Mouse (Mus musculus) frontal cortex, adult 2 months (tissue): Measurements from ENCODE around the gene Atcay. TPM values are rescaled to one million over a fixed set of nuclear protein-coding genes. Genes with fewer than 3 reads are reported as not detected.
"Not testable (repeated sequence)": the region's sequence is repeated elsewhere in the genome, so short reads cannot be mapped to it uniquely, and the experiment has no call there.

Experiments used
- DNase-seq, 2 experiments: peaks; one replicate each; pipeline ENCODE4 v3.0.0; 2022; ENCODE audit warnings: low spot score in 1 of 2; ENCODE audit errors: extremely low spot score in 1 of 2
- polyA plus RNA-seq: library from polyadenylated mRNA; depleted of rRNA; stranded (reverse); fragments of >200 nt; gene quantifications from 2 replicates; pipeline ENCODE4 v1.2.3, GENCODE M21; 2012

The Atcay gene
- polyA plus RNA-seq, 1 experiment: 168 TPM

GRCm38 (mm10) chr10:81182336-81183333, 48.0 kb downstream of the Atcay start, which contains the start of gene Dapk3:
TSS of gene Dapk3 (plus strand) at chr10:81183005.
- peak; percentile 99 for DNase-seq

GRCm38 (mm10) chr10:81181860-81182259, 48.8 kb downstream of the Atcay start:
- DNase-seq: not testable (repeated sequence)

GRCm38 (mm10) chr10:81180946-81181345, 49.7 kb downstream of the Atcay start:
- DNase-seq: no peak

- DNase-seq: no peak
These were observed 50.9 kb downstream of the Atcay start for GRCm38 (mm10) chr10:81179451-81180342.

GRCm38 (mm10) chr10:81178927-81179326, 51.7 kb downstream of the Atcay start:
- DNase-seq: no peak

- no peak for DNase-seq
These were observed 52.5 kb downstream of the Atcay start for GRCm38 (mm10) chr10:81177958-81178712.

- no peak for DNase-seq
These were observed 53.1 kb downstream of the Atcay start for GRCm38 (mm10) chr10:81177491-81177925.

GRCm38 (mm10) chr10:81176466-81177271, 54.0 kb downstream of the Atcay start, which contains the start of gene Eef2:
TSS of gene Eef2 (plus strand) at chr10:81176631.
- peak; percentile 92 to 99 for DNase-seq

- DNase-seq: no peak
These were observed 54.6 kb downstream of the Atcay start for GRCm38 (mm10) chr10:81175936-81176465.

- DNase-seq: not testable (repeated sequence)
These were observed 55.3 kb downstream of the Atcay start for GRCm38 (mm10) chr10:81175345-81175701.

GRCm38 (mm10) chr10:81174617-81175344, 55.9 kb downstream of the Atcay start:
- peak; percentile 65 to 95 for DNase-seq

GRCm38 (mm10) chr10:81173132-81173531, 57.5 kb downstream of the Atcay start:
- DNase-seq: peak; percentile 69 to 88

GRCm38 (mm10) chr10:81169411-81169900, 61.2 kb downstream of the Atcay start:
- not testable (repeated sequence) for DNase-seq

- peak in 1 of 2 experiments; percentile 79 for DNase-seq
These were observed 62.0 kb downstream of the Atcay start for GRCm38 (mm10) chr10:81168521-81169244.

- no peak for DNase-seq
These were observed 62.6 kb downstream of the Atcay start for GRCm38 (mm10) chr10:81168087-81168431.

- DNase-seq: peak; percentile 99 to 100
These were observed 63.2 kb downstream of the Atcay start, which contains the start of gene Pias4 for GRCm38 (mm10) chr10:81167200-81168086. TSS of gene Pias4 (minus strand) at chr10:81167923.

GRCm38 (mm10) chr10:81165118-81165517, 65.5 kb downstream of the Atcay start:
- no peak for DNase-seq
